Mouse (Mus musculus) thymus, adult 18-20 months (tissue): ENCODE results near the gene Satb2.

Source experiments
- DNase-seq, 2 experiments: peaks; one replicate each; pipeline ENCODE4 v3.0.0; 2022; ENCODE audit warnings: mixed read lengths in 2 of 2

The Satb2 gene

GRCm38 (mm10) chr1:56978151-56978700 lies at the start of gene Satb2:
Satb2 (minus strand) TSS chr1:56978650.
- no peak for DNase-seq

GRCm38 (mm10) chr1:57018941-57019340 lies 40.5 kb upstream of the Satb2 start:
- no peak for DNase-seq

DNA sequence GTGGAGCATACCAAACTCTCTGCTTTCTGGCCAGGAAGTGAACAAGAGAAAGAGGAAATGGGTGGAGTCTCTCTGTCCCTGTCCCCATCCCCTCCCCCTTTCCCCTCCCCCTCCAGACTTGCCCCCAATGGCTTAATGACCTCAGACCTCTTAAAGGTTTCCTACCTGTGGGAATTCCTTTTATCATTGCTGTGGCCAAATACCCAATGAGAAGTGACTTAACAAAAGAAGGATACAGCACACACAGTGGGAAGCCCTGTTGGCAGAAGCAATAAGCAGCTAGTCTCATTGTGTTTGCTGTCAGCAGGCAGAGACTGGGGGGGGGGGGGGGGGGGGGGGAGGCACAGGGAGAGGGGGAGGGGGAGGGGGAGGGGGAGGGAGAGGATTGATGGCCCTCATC lies 35.4 kb upstream of the Satb2 start:
- DNase-seq = no peak

GRCm38 (mm10) chr1:57009171-57009570 lies 30.7 kb upstream of the Satb2 start:
- no peak for DNase-seq

- no peak for DNase-seq
These were observed 16.6 kb upstream of the Satb2 start for GRCm38 (mm10) chr1:56995041-56995440.

GRCm38 (mm10) chr1:56992310-56992709 lies 13.9 kb upstream of the Satb2 start:
- DNase-seq = no peak

DNA sequence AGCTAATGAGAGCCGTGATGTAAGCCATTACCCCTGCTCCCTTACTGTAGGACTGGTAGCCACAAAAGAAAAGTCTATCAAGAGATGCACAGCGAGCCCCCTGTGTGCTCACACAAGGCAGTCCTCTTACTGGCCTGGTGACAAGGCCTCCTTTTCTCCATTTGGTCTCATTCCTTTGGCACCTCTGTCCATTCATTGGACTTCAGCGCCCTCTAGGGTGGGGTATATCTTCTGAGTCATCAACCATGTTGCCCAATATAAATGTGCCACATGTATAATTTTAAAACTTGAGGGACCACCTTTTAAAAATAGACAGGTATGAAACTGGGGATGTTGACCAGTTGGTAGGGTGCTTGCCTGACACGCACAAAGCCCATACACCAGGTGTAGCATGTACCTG lies 13.2 kb upstream of the Satb2 start:
- DNase-seq = no peak

GRCm38 (mm10) chr1:56984483-56984810 lies 6.0 kb upstream of the Satb2 start:
- no peak for DNase-seq

DNA sequence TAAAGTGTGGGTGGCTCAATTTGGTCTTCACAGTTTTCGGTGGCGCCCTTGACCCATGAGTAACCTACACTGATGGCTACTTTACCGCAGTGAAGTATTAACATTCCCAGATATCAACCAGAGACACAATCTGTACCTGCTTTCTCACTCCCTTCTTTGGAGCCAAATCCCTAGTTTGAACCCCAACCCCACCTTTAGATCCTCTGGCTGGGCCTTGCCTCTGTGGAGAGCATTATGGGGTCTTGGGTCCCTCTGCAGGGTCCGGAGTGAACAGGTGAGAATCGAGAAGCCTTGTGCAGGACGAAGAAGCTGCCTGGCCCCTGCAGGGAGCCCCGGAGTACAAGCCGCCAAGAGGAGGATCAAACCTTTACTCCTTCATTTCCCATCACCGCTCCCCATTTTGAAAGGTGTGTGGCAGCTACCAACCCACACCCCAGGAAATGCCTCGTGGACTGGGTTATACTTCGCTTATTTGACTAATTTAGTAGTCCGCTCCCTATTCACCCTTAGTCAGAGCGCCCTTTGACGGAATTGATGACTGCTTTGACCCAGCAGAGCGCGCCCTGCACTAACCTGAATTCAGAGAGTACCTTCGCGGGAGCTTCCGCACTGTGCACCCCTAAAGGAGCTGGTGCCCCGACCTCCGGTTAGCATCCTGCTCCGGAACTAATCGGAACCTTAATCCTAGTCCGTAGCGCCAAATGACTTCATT lies 5.5 kb upstream of the Satb2 start:
- no peak for DNase-seq

DNA sequence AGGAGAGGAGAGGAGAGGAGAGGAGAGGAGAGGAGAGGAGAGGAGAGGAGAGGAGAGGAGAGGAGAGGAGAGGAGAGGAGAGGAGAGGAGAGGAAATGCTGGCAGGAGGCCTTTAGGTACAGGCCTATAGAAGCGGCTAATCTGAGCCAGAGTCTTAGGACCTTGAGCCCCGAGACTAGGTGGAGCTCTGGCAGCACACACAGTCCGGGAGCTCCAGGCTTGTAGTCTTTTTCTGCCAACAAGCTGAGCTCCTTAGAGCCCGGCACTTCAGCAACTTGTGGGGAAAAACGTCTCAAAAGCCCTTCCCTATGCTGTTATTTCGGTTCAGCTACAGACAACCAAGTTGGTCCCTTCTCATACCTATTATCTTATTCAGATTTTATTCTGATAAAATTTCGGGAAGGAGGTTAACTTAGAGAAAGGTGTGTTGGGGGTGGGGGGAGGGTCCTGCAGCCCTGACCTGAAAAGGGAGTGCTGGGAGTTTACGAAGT lies 4.7 kb upstream of the Satb2 start:
- no peak for DNase-seq

- no peak for DNase-seq
These were observed 4.2 kb upstream of the Satb2 start for GRCm38 (mm10) chr1:56982631-56983030.

DNA sequence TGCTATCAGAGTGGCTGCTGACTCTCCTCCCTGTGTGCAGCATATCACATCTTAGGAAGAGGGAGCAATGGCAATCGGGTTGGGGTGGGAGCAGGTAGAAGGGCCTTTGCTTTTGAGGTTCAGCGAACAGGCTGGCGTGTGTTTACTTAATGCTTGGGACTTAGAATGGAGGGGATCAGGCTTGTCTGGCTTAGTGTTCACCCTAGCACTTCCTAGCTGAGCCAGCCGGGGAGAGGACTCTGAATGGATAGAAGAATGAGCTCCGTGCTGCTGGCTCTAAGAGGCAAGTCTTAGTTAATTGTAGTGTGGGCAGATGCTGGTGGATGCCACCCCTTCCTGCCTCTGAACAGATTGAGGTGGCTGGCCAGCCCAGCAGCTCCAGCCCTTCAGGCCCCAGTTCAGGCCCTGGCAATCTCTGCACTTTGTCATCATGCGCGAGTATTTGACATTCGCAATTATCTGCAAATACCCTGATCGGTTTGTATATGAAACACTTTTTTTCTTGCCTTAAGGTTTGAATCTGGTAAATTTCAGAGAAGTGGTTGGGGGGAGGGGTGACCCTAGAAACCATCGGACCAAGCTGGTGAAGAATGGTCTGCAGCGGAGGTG lies 3.6 kb upstream of the Satb2 start:
- no peak for DNase-seq

DNA sequence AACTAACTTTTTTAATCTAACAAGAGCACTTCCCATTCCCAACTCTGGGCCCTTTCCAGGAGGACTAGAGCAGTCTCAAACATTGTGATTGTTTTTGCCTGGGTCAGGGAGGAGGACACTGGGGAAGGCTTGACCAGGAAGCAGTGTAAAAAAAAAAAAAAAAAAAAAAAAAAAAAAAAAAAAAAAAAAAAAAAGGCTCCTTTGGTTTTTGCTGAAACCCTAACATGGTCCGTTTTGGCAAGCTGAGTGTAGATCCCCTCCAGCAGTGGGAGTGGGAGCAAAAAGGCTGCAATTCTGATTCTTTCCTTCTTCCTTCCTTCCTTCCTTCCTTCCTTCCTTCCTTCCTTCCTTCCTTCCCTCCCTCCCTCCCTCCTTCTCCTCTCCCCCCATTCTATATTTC lies 3.1 kb upstream of the Satb2 start:
- DNase-seq = no peak

GRCm38 (mm10) chr1:56980631-56981275 lies 2.3 kb upstream of the Satb2 start:
- no peak for DNase-seq

GRCm38 (mm10) chr1:56979531-56980395 lies 1.3 kb upstream of the Satb2 start:
- no peak for DNase-seq

DNA sequence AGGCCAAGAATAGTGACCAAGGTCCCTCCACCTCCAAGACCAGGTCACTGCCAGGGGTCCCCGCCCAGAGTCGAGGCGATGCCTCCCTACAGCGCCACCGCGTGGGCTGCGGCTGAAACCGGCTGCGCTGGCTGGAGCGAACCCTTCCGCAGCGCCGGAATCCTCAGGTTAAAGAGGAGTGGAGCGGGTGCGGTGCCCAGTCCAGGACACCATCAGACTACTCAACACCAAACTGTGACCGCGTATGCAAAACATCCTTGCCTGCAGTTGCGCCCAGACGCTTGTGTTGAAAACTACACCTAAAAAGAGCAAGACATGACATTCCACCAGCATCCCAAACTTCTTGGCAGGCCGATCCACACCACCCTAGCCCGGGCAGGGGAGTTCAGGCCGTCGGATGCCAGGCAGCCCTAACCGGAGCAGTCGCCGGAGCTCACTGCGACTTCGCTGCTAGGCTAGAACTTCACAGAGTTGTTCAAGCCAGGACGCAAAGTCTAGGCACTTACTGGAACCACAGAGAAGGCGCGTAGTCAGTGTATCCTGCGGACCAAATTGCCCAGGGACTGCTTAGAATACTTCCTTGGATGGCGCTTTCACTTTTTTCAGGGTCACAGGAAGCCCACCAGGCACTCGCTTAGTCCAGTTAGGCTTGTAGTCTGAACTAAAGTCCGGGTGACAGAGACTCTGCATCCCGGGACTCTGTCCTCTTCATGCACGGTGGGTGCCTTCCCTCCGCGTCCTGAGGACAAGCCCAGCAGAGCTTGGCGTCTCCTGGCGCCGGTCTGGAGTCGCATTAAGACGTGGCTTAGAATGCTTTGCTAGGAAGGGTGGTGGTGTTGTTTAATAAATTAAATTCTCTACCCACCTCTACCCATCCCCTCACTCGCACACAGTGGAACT lies 999 bp downstream of the Satb2 start:
- DNase-seq = no peak

DNA sequence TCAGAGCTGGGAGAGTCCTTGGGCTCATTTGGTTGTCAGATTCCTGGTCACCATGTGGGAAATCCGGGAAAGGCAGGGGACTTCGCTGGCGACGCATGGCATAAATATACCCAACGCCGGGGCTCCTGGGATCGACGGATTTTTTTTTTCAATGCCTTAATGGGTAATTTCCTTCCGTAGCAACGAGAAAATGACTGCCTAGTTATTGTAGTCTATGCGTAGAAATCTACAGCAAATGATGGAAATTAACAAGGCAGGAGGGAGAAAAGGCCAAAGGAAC lies 1.7 kb downstream of the Satb2 start:
- no peak for DNase-seq

DNA sequence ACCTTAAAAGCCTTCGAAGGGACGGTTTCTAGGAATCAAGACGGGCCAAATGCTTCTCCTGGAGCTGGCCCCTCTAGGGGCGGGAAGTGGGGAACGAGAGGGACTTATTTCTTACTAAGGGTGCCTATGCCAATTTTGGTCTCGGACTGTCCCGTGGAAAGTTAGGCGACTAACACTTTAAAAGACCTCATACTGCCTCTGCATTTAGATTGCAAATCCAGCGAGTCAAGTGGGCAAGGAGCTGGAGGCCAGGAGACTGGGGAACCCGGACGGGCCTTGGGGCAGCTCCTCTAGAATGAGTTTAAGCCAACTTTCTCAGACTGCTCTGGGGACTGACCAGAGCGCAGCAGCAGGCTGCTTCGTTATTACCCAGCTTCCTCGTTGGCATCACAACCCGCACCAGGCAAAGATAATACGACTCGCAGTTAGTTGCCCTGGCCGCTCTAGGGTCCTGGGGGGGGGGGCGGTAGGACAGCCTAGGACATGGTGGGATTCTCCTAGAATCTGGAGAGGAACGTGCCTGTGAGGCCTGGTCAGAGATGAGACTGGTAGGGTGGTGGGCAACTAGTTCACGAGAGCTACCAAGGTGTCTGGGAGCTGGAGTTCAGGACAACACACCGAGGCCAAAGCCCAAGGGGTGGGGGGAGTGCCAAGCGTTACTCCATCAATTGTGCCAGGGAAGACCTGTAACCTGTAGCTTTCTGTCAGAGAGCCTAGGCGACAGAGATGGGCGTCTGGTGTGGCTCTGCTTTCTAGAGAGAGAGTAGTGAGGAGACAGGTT lies 2.2 kb downstream of the Satb2 start:
- DNase-seq = no peak

DNA sequence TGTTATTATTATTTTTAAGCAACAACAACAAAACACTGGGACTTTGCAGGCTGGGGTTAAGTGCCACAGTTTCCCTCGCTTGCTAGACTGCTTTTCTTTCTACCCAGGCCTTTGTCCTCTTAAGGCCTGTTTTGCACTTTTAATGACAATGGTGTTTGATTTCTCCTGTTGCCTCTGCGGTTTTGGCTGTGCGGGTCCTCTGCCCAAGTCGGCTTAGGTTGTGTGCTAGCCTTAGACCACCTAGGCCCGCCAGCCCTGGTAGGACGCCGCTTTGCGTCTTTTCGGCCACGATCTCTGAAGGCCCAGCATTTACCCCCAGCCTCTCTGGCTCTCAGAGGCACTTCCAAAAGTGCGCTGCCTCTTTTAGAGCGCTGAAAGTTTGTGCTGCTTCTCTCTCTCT lies 2.9 kb downstream of the Satb2 start:
- no peak for DNase-seq

- no peak for DNase-seq
These were observed 4.3 kb downstream of the Satb2 start for GRCm38 (mm10) chr1:56974187-56974586.

- no peak for DNase-seq
These were observed 4.9 kb downstream of the Satb2 start for GRCm38 (mm10) chr1:56973593-56973950.
